Mouse (Mus musculus) spleen, adult 2 months (tissue): ENCODE data around the gene Klhdc8a. TPM values are rescaled to one million over a fixed set of nuclear protein-coding genes. Genes with fewer than 3 reads are reported as not detected.
A peak's percentile ranks its signal among the peaks of the same experiment; 100 is the strongest.

Source experiments
- DNase-seq, 2 experiments: peaks; one replicate each; pipeline versions ENCODE4 v3.0.0 to v3.0.0-alpha.2; 2012 to 2021; ENCODE audit warnings: low spot score in 2 of 2, low read depth in 1 of 2
- H3K27ac ChIP-seq: fragments of 200-500 bp; 2 replicates; pipeline ENCODE4 v1.5.1; 2012; ENCODE audit warnings: low read length, inconsistent platforms; ENCODE audit not compliant: insufficient read depth
- H3K27me3 ChIP-seq: fragments of 200-500 bp; 2 replicates; pipeline ENCODE4 v1.6.1; 2012; ENCODE audit warnings: mild to moderate bottlenecking, moderate library complexity, low read length, inconsistent platforms; ENCODE audit not compliant: control insufficient read depth, insufficient read depth
- H3K36me3 ChIP-seq: fragments of 200-500 bp; 2 replicates; pipeline ENCODE4 v1.6.1; 2012; ENCODE audit warnings: mild to moderate bottlenecking, low read length, inconsistent platforms; ENCODE audit not compliant: control insufficient read depth, insufficient read depth
- H3K4me1 ChIP-seq: fragments of 200-500 bp; 2 replicates; pipeline ENCODE4 v1.6.1; 2011; ENCODE audit warnings: inconsistent platforms; ENCODE audit not compliant: control insufficient read depth, insufficient read depth, insufficient read length
- H3K4me3 ChIP-seq: fragments of 200-500 bp; 2 replicates; pipeline ENCODE4 v1.5.1; 2011; ENCODE audit warnings: mild to moderate bottlenecking, inconsistent platforms; ENCODE audit not compliant: insufficient read depth, insufficient read length; ENCODE audit errors: extremely low read depth
- CTCF ChIP-seq: fragments of 200-500 bp; IDR thresholded peaks from 2 replicates; pipeline ENCODE4 v1.5.1; 2011; ENCODE audit warnings: mild to moderate bottlenecking, inconsistent platforms; ENCODE audit not compliant: insufficient read depth, insufficient read length, insufficient replicate concordance; ENCODE audit errors: extremely low read depth
- POLR2A ChIP-seq: fragments of 200-500 bp; IDR thresholded peaks from 2 replicates; pipeline ENCODE4 v1.6.1; 2011; ENCODE audit warnings: low read depth, low read length, inconsistent platforms
- WGBS: fragments of 180-500 bp; shearing (Covaris S2); methylation state at CpG from one replicate; pipeline ENCODE4 v1.1.7; 2018; 5-methylcytosine and 5-hydroxymethylcytosine counted together
- polyA plus RNA-seq: library from polyadenylated mRNA; depleted of rRNA; stranded (reverse); fragments of >200 nt; gene quantifications from 2 replicates; pipeline ENCODE4 v1.2.3, GENCODE M21; 2012

The Klhdc8a gene
- polyA plus RNA-seq, 1 experiment: 0.68 TPM

DNA sequence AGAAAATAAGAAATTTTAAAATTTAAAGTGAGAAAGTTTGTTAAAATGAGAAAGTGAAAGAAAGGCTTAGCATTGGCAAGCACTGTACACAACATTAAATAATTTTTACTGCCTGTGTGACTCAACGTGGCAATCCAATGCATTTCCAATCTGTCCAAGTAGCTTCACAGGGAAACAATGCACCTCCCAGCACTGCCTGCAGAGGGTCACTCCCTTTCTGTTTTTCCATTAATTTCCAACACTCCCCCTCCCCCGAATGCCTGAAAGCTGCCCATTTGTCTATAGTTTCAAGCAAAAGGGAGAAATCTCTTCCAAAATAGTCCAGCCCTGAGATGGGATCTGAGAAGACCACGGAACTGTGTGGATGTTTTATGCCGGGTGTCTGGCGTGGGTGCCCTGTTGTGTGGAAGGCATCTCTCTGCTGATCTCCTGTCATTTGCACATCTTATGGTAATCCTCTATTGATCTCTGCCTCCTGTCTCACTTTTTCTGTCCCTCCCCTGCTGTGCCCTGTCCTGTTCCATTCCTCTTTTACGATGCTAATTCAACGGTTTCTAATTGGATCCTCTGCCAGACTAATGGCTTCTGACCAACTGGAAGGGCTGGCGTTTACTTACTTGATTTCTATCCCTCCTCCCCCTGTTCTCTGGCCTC, 16.8 kb upstream of the Klhdc8a start:
- Histone ChIP-seq H3K4me3 (no peak overlapping the region), H3K27me3 (no peaks in the 10 kb centered on the region), H3K27ac (no peak overlapping the region), H3K36me3 (no peaks in the 10 kb centered on the region), H3K4me1 (no peaks in the 10 kb centered on the region)
- TF ChIP-seq POLR2A: no peak
- TF ChIP-seq CTCF: no peak
- DNase-seq: no peak
- 75% methylated on average over 8 of the region's 8 CpGs for WGBS

DNA sequence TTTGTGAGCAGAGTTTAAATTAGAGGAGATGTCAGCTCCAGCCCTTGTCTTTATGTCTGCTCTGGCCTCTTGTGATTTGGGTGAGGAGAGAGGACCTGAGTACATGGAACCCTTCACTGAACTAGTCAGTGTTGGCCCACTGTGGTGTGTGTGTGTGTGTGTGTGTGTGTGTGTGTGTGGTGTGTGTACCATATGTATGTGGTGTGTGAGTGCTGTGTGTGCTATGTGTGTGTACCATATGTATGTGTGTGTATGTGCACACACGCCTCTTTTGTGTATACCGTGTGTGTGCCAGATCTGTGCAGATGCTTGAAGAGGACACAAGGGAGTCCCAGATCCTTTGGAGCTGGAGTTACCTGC, 16.3 kb upstream of the Klhdc8a start:
- Histone ChIP-seq H3K27me3 (no peaks in the 10 kb centered on the region), H3K36me3 (no peaks in the 10 kb centered on the region), H3K4me1 (no peaks in the 10 kb centered on the region), H3K4me3 (no peak overlapping the region), H3K27ac (no peak overlapping the region)
- WGBS: 90% methylated on average over 2 of the region's 2 CpGs
- TF ChIP-seq POLR2A (no peak), CTCF (no peak)
- no peak for DNase-seq

DNA sequence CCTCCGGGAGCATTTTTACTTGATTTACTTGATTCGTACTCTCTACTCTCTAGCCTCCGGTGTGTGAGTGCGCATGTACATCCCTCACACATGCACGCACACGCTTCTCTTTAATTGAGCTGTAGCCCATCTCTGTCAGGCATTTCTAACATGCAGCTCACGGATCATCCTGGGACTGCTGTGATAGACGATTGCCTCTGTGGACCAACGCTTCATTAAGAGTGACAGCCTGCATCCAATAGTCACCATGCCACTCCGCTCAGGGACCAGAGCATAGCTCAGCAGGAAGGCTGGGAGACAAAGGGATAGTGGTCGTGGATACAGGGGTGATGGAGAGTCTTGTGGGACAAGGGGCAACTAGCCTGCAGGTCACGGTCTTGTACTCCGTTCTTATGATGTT, 15.4 kb upstream of the Klhdc8a start:
- DNase-seq: no peak
- Histone ChIP-seq H3K36me3 (no peaks in the 10 kb centered on the region), H3K27me3 (no peaks in the 10 kb centered on the region), H3K4me1 (no peaks in the 10 kb centered on the region), H3K27ac (no peak overlapping the region), H3K4me3 (no peak overlapping the region)
- TF ChIP-seq POLR2A: no peak
- TF ChIP-seq CTCF: no peak
- 89% methylated on average over 13 of the region's 13 CpGs for whole genome bisulfite sequencing

- Histone ChIP-seq H3K27me3 (no peaks in the 10 kb centered on the region), H3K27ac (no peak overlapping the region), H3K36me3 (no peaks in the 10 kb centered on the region), H3K4me1 (peaks cover 10% of the 10 kb centered on the region; the same call in 1 of the 2 replicates), H3K4me3 (no peak overlapping the region)
- TF ChIP-seq POLR2A (no peak), CTCF (no peak)
- no peak for DNase-seq
- WGBS: 78% methylated on average over 1 of the region's 1 CpGs
Measured at GRCm38 (mm10) chr1:132286735-132287134, 11.7 kb upstream of the Klhdc8a start.

DNA sequence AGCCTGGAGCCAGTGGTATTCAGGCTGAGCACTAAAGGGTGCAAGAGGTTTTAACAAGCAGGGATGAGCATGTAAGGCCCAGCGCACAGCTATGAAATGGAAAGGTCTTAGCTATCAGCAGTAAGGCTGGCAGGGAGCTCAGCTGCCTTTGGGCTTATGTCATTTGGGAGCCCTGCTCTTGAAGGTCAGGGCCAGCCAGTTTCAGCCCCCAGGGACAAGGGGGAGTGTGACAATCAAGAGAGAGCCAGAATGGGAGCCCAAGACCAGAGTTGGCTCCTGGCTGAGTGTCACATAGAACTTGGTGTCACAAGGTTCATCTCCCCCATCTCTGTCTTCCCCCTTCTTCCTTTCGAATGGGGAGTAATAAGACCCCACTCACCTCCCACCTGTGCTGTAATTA, 11.0 kb upstream of the Klhdc8a start:
- Histone ChIP-seq H3K4me3 (no peak overlapping the region), H3K4me1 (peaks cover 13% of the 10 kb centered on the region; the same call in 1 of the 2 replicates), H3K27me3 (no peaks in the 10 kb centered on the region), H3K27ac (no peak overlapping the region), H3K36me3 (no peaks in the 10 kb centered on the region)
- WGBS: 92% methylated on average over 2 of the region's 2 CpGs
- no peak for DNase-seq
- TF ChIP-seq CTCF: no peak
- TF ChIP-seq POLR2A: no peak

DNA sequence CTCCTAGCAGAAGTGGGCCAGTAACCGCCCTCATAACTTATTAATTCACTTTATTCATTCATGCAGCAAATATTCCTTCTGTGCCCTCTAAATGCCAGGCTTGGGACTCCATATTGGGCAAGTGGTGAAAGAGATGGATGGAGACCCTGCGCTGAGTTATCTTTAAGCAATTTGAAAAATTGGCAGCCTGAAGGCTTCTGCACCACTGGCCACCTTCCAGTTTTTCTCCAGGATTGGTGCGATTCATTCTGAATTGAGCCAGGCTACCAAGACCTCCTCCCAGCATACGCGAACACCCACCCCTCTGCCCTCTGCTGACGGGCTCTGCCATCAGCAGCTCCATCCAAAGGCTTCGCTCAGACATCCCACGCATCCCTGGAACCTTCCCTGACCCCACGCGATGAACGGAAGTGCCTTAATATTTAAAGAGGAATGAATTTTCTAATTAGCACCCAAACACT, 10.4 kb upstream of the Klhdc8a start:
- DNase-seq: no peak
- H3K27ac ChIP-seq: no peak overlapping the region
- no peaks in the 10 kb centered on the region for H3K27me3 ChIP-seq
- no peaks in the 10 kb centered on the region for H3K36me3 ChIP-seq
- WGBS: 75% methylated on average over 11 of the region's 11 CpGs
- peaks cover 14% of the 10 kb centered on the region; the same call in 1 of the 2 replicates for H3K4me1 ChIP-seq
- TF ChIP-seq CTCF (no peak), POLR2A (no peak)
- no peak overlapping the region for H3K4me3 ChIP-seq

- TF ChIP-seq POLR2A: no peak
- no peak for TF ChIP-seq CTCF
- Histone ChIP-seq H3K4me3 (no peak overlapping the region), H3K4me1 (peaks cover 14% of the 10 kb centered on the region; the same call in 1 of the 2 replicates), H3K36me3 (no peaks in the 10 kb centered on the region), H3K27ac (no peak overlapping the region), H3K27me3 (no peaks in the 10 kb centered on the region)
- WGBS: 50% methylated on average over 6 of the region's 6 CpGs
- peak in 1 of 2 experiments; percentile 39 for DNase-seq
Measured at GRCm38 (mm10) chr1:132289965-132290364, 8.5 kb upstream of the Klhdc8a start.
